Mouse (Mus musculus) thymus, postnatal 36 days (tissue): ENCODE measurements around the gene Gm45208.

Experiments used
- DNase-seq, 2 experiments: peaks; one replicate each; pipeline ENCODE4 v3.0.0; 2022; ENCODE audit warnings: mixed read lengths in 2 of 2

Gm45208 gene

GRCm38 (mm10) chrX:7775501-7776205, 53.6 kb downstream of the Gm45208 start:
- DNase-seq = no peak

GRCm38 (mm10) chrX:7776329-7777082, 54.5 kb downstream of the Gm45208 start:
- DNase-seq = peak in 1 of 2 experiments; percentile 39

GRCm38 (mm10) chrX:7778450-7779244, 56.6 kb downstream of the Gm45208 start:
- DNase-seq = no peak

GRCm38 (mm10) chrX:7779294-7779693, 57.2 kb downstream of the Gm45208 start:
- no peak for DNase-seq
